Mouse (Mus musculus) cortical plate, adult 2 months (tissue): ENCODE data around the gene Ano7.

Source experiments
- CTCF ChIP-seq: fragments of 200-500 bp; IDR thresholded peaks from 2 replicates; pipeline ENCODE4 v1.5.1; 2011; ENCODE audit warnings: mild to moderate bottlenecking, control low read depth, low read length; ENCODE audit not compliant: insufficient read depth; ENCODE audit errors: extremely low read depth
- POLR2A ChIP-seq: fragments of 200-500 bp; IDR thresholded peaks from 2 replicates; pipeline ENCODE4 v1.6.1; 2011; ENCODE audit warnings: mild to moderate bottlenecking, low read length, control low read depth; ENCODE audit not compliant: insufficient read depth; ENCODE audit errors: extremely low read depth

DNA sequence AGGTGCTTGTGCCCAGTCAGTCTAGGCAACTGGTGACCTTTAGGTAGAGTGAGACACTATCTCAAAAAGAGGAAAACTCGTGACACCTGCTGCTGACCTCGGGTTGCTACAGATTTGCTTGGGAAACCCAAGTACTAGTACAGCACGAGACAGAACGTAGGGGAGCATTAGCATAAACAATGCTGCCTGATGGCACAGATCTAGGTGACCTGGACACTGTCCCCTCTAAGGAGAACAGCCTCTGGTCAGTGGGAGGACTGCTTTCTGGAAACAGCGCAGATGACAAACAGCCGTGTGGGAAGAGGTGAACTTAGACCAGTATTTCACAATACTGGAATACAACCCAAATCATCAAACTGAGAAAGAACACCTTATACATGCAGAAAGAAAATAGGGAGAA, 58.4 kb downstream of the Ano7 start:
- TF ChIP-seq CTCF (no peak), POLR2A (no peak)
